Mouse (Mus musculus): ENCODE measurements around the gene Prkcd. TPM values are rescaled to one million over a fixed set of nuclear protein-coding genes. Genes with fewer than 3 reads are reported as not detected.

Gene Prkcd
- polyA plus RNA-seq, 1 experiment from 2014 or later = 50.9 TPM

DNA sequence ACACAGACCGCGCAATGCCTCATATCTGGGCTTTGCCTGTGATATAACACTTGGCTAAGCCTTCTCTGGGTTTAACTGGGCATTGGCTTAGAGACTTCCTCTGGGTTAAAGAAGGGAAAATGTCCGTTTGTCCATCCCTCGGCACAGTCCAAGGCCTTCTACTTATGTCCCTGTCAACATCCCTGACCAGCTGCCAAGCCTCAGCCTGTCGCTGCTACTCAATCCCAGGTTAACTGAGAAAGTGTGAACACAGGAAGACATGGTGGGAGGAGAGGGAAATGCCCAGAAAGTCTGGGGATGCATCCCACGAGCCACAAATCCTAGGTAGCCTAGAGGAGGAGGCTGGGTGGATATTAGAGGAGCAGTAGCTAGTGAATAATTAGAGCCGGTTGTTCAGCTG lies 7.7 kb upstream of the Prkcd start:
- 72% methylated on average over 7 of the region's 7 CpGs for WGBS
- peaks cover 21% of the 10 kb centered on the region for H3K4me1 ChIP-seq
- no peaks in the 10 kb centered on the region for H3K9me3 ChIP-seq
- no peaks in the 10 kb centered on the region for H3K27me3 ChIP-seq
- no peak overlapping the region for H3K9ac ChIP-seq
- no peak overlapping the region for H3K4me2 ChIP-seq
- H3K36me3 ChIP-seq = no peaks in the 10 kb centered on the region
- no peak overlapping the region for H3K4me3 ChIP-seq
- no peak for ATAC-seq (ENCODE audit: insufficient number of reproducible peaks, insufficient read depth, low FRiP score, low TSS enrichment, low read depth)
- no peak overlapping the region for H3K27ac ChIP-seq

DNA sequence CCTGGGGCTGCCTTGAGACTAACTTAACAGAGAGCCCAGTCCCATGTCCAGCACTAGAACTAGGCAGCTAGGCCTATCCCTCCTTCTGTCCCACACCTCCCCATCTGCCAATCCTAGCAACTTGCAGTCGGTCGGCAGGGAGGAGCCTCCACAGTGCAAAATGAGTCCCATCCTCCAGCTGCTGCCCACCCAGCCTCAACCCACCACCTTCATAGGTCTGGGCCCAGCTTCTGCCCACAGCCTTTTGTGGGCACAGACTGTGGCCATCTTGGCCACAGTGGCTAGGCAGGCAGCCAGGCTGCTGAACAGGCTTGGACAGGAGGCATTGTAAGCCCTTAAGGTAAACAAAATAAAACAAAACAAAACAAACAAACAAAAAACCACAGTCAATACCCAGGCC lies 5.8 kb upstream of the Prkcd start:
- H3K4me3 ChIP-seq = no peak overlapping the region
- H3K9ac ChIP-seq = no peak overlapping the region
- no peak overlapping the region for H3K4me2 ChIP-seq
- no peaks in the 10 kb centered on the region for H3K36me3 ChIP-seq
- no peaks in the 10 kb centered on the region for H3K9me3 ChIP-seq
- peak overlapping the region; percentile 60; the same call in 1 of the 2 replicates for H3K27ac ChIP-seq
- H3K27me3 ChIP-seq = no peaks in the 10 kb centered on the region
- H3K4me1 ChIP-seq = peaks cover 13% of the 10 kb centered on the region
- ATAC-seq (ENCODE audit: insufficient number of reproducible peaks, insufficient read depth, low FRiP score, low TSS enrichment, low read depth) = no peak
- 47% methylated on average over 2 of the region's 2 CpGs for WGBS

DNA sequence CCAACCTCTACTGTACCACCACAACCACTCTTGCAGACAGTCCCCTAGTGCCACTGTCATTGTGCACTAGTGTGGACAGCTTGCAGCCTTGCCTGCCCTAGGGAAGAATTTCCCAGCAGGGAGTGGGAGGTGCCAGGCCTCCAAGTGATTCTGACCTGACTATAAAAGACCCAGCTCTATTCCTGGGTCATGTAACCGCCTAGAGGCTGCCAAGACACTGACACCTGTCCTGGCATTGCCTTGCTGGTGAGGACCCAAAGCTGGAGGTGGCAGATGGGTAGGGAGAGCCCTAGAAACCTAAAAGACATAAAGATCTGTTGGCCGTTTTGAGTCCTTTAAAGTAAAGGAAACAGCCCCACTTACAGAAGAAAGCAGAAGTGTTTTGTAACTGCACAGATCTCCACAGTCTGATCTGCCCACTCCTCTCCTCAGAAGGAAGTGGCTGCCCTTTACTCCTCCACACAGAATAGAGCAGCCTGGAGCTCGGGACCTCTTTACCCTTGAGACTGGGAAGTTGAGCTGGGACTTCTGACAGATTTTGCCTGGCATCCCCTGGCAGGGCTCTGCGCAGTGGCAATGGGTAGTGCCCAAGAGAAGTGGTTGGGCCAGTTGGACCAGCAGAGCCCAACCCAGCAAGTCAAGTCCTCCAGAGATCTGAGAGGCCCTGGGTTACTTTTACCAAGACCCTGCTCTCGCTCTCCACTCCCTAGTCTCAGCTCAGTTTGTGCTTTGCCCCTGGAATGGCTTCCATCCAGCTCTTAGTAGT lies 5.0 kb upstream of the Prkcd start:
- Histone ChIP-seq H3K4me2 (no peak overlapping the region), H3K36me3 (no peaks in the 10 kb centered on the region), H3K4me1 (peaks cover 13% of the 10 kb centered on the region), H3K4me3 (no peak overlapping the region), H3K9ac (no peak overlapping the region), H3K27me3 (no peaks in the 10 kb centered on the region), H3K9me3 (no peaks in the 10 kb centered on the region), H3K27ac (0 out of 2 replicates have a peak overlapping the region, but pooled peaks have one; percentile 60)
- 71% methylated on average over 5 of the region's 5 CpGs for WGBS
- no peak for ATAC-seq (ENCODE audit: insufficient number of reproducible peaks, insufficient read depth, low FRiP score, low TSS enrichment, low read depth)

GRCm38 (mm10) chr14:30629839-30630238 lies 3.8 kb upstream of the Prkcd start:
- Histone ChIP-seq H3K9ac (no peak overlapping the region), H3K36me3 (no peaks in the 10 kb centered on the region), H3K4me3 (no peak overlapping the region), H3K27me3 (no peaks in the 10 kb centered on the region), H3K4me2 (no peak overlapping the region), H3K4me1 (peaks cover 16% of the 10 kb centered on the region), H3K27ac (no peak overlapping the region), H3K9me3 (no peaks in the 10 kb centered on the region)
- 38% methylated on average over 4 of the region's 4 CpGs for WGBS
- no peak for ATAC-seq (ENCODE audit: insufficient number of reproducible peaks, insufficient read depth, low FRiP score, low TSS enrichment, low read depth)

GRCm38 (mm10) chr14:30628235-30628634 lies 2.2 kb upstream of the Prkcd start:
- Histone ChIP-seq H3K27me3 (no peaks in the 10 kb centered on the region), H3K9ac (no peak overlapping the region), H3K36me3 (no peaks in the 10 kb centered on the region), H3K9me3 (no peaks in the 10 kb centered on the region), H3K4me3 (no peak overlapping the region), H3K4me2 (no peak overlapping the region), H3K27ac (no peak overlapping the region), H3K4me1 (peaks cover 30% of the 10 kb centered on the region)
- ATAC-seq (ENCODE audit: insufficient number of reproducible peaks, insufficient read depth, low FRiP score, low TSS enrichment, low read depth) = no peak
- 81% methylated on average over 5 of the region's 5 CpGs for whole genome bisulfite sequencing

DNA sequence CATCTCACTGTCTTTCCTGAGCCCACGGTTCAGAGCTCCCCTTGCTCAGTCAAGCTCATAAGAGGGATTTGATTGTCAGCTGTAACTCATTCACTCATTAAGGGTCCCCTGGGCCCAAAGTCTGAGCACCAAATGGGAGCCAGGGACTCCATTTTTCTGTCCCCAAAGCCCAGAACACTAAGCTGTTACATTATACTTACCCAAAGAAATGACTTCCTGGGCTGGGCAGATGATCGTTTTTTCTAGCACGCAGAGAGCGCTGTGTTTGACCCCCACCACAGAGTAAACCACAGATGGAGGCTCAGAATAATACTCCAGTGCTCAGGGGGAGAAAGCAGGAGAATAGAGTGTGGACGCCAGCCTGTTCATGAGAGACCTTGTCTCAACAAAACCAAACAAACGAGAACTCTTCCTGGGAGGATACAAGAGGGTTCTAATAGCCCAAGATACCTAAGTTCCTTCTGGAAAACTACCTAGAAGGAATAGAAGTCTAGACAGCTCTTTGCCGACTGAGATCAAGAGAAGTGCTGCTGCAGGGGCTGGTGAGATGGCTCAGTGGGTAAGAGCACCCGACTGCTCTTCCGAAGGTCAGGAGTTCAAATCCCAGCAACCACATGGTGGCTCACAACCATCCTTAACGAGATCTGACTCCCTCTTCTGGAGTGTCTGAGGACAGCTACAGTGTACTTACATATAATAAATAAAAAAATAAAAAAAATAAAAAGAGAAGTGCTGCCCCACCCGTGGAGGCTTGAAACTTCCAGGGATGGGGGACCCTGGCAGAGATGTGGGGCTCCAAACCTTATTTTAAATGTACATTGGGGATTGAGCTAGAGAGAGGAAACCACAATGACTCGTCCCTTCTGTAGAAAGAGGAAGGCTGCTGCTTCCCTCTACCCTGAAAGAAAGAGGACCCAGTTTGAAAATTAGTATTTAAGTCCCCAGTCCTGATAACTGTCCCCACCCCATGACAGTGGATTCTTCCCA lies 1.0 kb upstream of the Prkcd start:
- no peaks in the 10 kb centered on the region for H3K36me3 ChIP-seq
- H3K4me2 ChIP-seq = peak overlapping the region; percentile 86
- no peaks in the 10 kb centered on the region for H3K27me3 ChIP-seq
- WGBS = 56% methylated on average over 12 of the region's 12 CpGs
- H3K27ac ChIP-seq = peak overlapping the region; percentile 69
- peak overlapping the region; percentile 82 for H3K9ac ChIP-seq
- peaks cover 30% of the 10 kb centered on the region for H3K4me1 ChIP-seq
- ATAC-seq (ENCODE audit: insufficient number of reproducible peaks, insufficient read depth, low FRiP score, low TSS enrichment, low read depth) = no peak
- H3K9me3 ChIP-seq = no peaks in the 10 kb centered on the region
- H3K4me3 ChIP-seq = peak overlapping the region; percentile 81

DNA sequence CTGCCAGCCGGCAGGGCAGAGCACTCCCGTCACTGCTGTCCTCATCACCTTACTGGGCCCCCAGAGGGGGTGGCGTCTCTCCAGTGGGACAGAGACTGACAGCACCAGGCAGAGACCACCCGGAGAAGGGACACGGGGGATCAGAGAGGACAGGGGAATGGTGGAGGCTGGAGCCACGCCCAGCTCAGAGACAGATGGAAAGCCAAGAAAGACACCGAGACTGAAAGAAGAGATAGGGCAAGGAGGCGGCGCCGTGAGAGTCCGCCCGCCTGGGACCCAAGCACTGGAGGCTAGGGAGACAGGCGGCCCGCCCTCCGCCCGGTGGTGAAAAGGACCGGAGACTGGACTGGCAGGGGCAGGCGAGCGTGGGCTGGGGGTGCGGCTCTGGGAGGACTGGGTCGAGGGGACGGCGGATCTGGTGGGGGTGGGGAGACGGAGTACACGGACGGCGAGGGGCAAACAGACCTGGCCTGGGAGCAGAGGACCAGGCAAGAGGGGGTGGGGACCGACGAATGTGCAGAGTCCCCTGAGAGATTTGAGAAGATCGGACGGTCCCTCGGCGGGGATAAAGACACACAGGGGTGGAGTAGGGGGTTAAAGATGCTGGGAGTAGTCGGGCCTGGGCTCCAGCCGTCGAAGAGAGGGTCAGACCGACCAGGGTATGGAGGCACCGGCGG lies 741 bp downstream of the Prkcd start:
- Histone ChIP-seq H3K4me3 (peak overlapping the region; percentile 81), H3K4me2 (peak overlapping the region; percentile 86), H3K9me3 (no peaks in the 10 kb centered on the region), H3K36me3 (peaks cover under 1% of the 10 kb centered on the region; the same call in 1 of the 2 replicates), H3K4me1 (peaks cover 23% of the 10 kb centered on the region), H3K27me3 (no peaks in the 10 kb centered on the region), H3K27ac (peak overlapping the region; percentile 65; the same call in 1 of the 2 replicates), H3K9ac (peak overlapping the region; percentile 82)
- under 1% methylated on average over 39 of the region's 39 CpGs for WGBS
- ATAC-seq (ENCODE audit: insufficient number of reproducible peaks, insufficient read depth, low FRiP score, low TSS enrichment, low read depth) = no peak; the same call in 1 of the 2 replicates

DNA sequence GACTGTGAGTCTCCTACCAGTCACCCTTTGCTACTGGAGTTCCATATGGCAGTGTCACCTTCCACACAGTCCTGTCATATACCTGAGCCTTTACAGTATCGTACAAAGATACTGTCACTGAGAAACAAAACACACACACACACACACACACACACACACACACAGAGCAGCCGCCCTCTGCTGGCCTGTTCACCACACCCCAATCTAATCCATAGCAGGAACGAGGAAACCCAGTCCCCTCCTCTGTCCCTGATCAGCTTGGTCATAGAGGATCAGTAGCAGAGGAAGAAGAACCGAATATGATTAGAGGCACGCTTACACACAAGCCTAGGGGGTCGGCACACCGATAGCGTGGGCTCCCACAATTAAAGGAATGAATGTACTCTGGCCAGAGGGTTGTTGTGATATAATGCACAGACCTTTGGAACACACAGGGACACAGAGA lies 1.7 kb downstream of the Prkcd start:
- Histone ChIP-seq H3K27ac (no peak overlapping the region), H3K4me1 (peaks cover 23% of the 10 kb centered on the region), H3K4me3 (peak overlapping the region; percentile 81), H3K9ac (peak overlapping the region; percentile 82; the same call in 1 of the 2 replicates), H3K27me3 (no peaks in the 10 kb centered on the region), H3K4me2 (peak overlapping the region; percentile 86), H3K9me3 (no peaks in the 10 kb centered on the region), H3K36me3 (peaks cover 4% of the 10 kb centered on the region; the same call in 1 of the 2 replicates)
- ATAC-seq (ENCODE audit: insufficient number of reproducible peaks, insufficient read depth, low FRiP score, low TSS enrichment, low read depth) = no peak
- 44% methylated on average over 8 of the region's 8 CpGs for WGBS

- H3K4me2 ChIP-seq = no peak overlapping the region
- ATAC-seq (ENCODE audit: insufficient number of reproducible peaks, insufficient read depth, low FRiP score, low TSS enrichment, low read depth) = no peak
- H3K27me3 ChIP-seq = no peaks in the 10 kb centered on the region
- no peak overlapping the region for H3K27ac ChIP-seq
- WGBS = 82% methylated on average over 8 of the region's 8 CpGs
- no peaks in the 10 kb centered on the region for H3K9me3 ChIP-seq
- H3K4me1 ChIP-seq = peaks cover 23% of the 10 kb centered on the region
- no peak overlapping the region for H3K9ac ChIP-seq
- H3K36me3 ChIP-seq = peaks cover 4% of the 10 kb centered on the region; the same call in 1 of the 2 replicates
- no peak overlapping the region for H3K4me3 ChIP-seq
These were observed 3.5 kb downstream of the Prkcd start for GRCm38 (mm10) chr14:30622556-30622955.

GRCm38 (mm10) chr14:30622130-30622529 lies 3.9 kb downstream of the Prkcd start:
- H3K4me2 ChIP-seq = no peak overlapping the region
- H3K27me3 ChIP-seq = no peaks in the 10 kb centered on the region
- no peak for ATAC-seq (ENCODE audit: insufficient number of reproducible peaks, insufficient read depth, low FRiP score, low TSS enrichment, low read depth)
- no peak overlapping the region for H3K4me3 ChIP-seq
- 79% methylated on average over 7 of the region's 7 CpGs for WGBS
- peaks cover 23% of the 10 kb centered on the region for H3K4me1 ChIP-seq
- H3K9me3 ChIP-seq = no peaks in the 10 kb centered on the region
- H3K9ac ChIP-seq = no peak overlapping the region
- H3K27ac ChIP-seq = no peak overlapping the region; the same call in 1 of the 2 replicates
- H3K36me3 ChIP-seq = peaks cover 4% of the 10 kb centered on the region; the same call in 1 of the 2 replicates

GRCm38 (mm10) chr14:30619982-30620578 lies 5.9 kb downstream of the Prkcd start:
- Histone ChIP-seq H3K36me3 (peaks cover 4% of the 10 kb centered on the region; the same call in 1 of the 2 replicates), H3K27ac (no peak overlapping the region), H3K4me2 (no peak overlapping the region), H3K27me3 (no peaks in the 10 kb centered on the region), H3K4me3 (no peak overlapping the region), H3K9me3 (no peaks in the 10 kb centered on the region), H3K9ac (no peak overlapping the region), H3K4me1 (peaks cover 24% of the 10 kb centered on the region)
- ATAC-seq (ENCODE audit: insufficient number of reproducible peaks, insufficient read depth, low FRiP score, low TSS enrichment, low read depth) = no peak
- 81% methylated on average over 7 of the region's 7 CpGs for WGBS
